Comparison of ENCODE assay signal across 8 mouse cellular contexts in the genomic region with DNA sequence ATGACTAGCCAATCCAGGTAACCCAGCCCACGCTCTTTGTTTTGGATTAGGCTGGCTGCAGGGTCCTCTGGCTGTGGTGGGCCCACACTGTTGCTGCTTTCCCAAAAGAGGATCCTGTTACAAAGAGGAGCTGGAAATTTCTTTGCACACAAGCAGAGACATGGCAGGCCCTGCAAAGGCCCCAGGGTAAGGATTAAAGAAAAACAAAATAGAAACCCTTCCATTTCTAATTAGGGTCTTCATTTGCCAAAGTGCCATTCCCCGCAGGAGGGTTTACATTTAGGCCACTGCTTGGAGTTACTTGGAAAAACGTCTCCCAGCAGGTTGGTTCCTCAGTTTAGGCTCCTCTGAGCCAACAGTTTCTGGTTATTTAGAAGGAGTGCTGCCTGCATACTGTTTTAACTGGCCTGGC. TPM values are rescaled to one million over a fixed set of nuclear protein-coding genes. Genes with fewer than 3 reads are reported as not detected.
DNase-seq lines count a peak whose midpoint lies in the region; ATAC-seq lines count a peak whose summit lies in the region.

No protein-coding gene starts in this region.

- no peaks in the 10 kb centered on the region for H3K27me3 ChIP-seq in kidney, embryonic 16.5 days (ENCODE audit: insufficient read depth, low read length)
- no peaks in the 10 kb centered on the region for H3K27me3 ChIP-seq in embryonic facial prominence, embryonic 12.5 days
- no peaks in the 10 kb centered on the region for H3K27me3 ChIP-seq in forebrain, embryonic 16.5 days (replicated peaks; ENCODE audit: control insufficient read depth, insufficient read depth, low read length)
- no peaks in the 10 kb centered on the region for H3K27me3 ChIP-seq in midbrain, embryonic 14.5 days (ENCODE audit: control insufficient read depth, insufficient read depth, low read length)

- ATAC-seq in kidney, embryonic 16.5 days (ENCODE audit: low FRiP score, low TSS enrichment) = no peak
- ATAC-seq in embryonic facial prominence, embryonic 12.5 days (ENCODE audit: insufficient number of reproducible peaks, insufficient read depth, low FRiP score, low TSS enrichment) = no peak
- peak; percentile 64 for ATAC-seq in forebrain, embryonic 16.5 days
- no peak for ATAC-seq in midbrain, embryonic 14.5 days (ENCODE audit: low FRiP score, low TSS enrichment)

- H3K27ac ChIP-seq in kidney, embryonic 16.5 days (ENCODE audit: low read length) = peak overlapping the region; percentile 73
- H3K27ac ChIP-seq in embryonic facial prominence, embryonic 12.5 days = peak overlapping the region; percentile 77
- peak overlapping the region; percentile 74 for H3K27ac ChIP-seq in forebrain, embryonic 16.5 days (ENCODE audit: low read length)
- H3K27ac ChIP-seq in midbrain, embryonic 14.5 days (replicated peaks; ENCODE audit: low read depth, low read length) = peak overlapping the region; percentile 67

- no peak overlapping the region for H3K9ac ChIP-seq in kidney, embryonic 16.5 days (replicated peaks; ENCODE audit: low read length)
- H3K9ac ChIP-seq in embryonic facial prominence, embryonic 12.5 days = no peak overlapping the region
- H3K9ac ChIP-seq in forebrain, embryonic 16.5 days (replicated peaks; ENCODE audit: low read depth, low read length) = no peak overlapping the region
- H3K9ac ChIP-seq in midbrain, embryonic 14.5 days (replicated peaks; ENCODE audit: low read length) = no peak overlapping the region

- peaks cover 29% of the 10 kb centered on the region for H3K4me1 ChIP-seq in kidney, embryonic 16.5 days (ENCODE audit: insufficient read depth, low read length)
- H3K4me1 ChIP-seq in embryonic facial prominence, embryonic 12.5 days = peaks cover 37% of the 10 kb centered on the region
- H3K4me1 ChIP-seq in forebrain, embryonic 16.5 days (replicated peaks; ENCODE audit: control insufficient read depth, insufficient read depth, low read length) = peaks cover 29% of the 10 kb centered on the region
- H3K4me1 ChIP-seq in midbrain, embryonic 14.5 days (ENCODE audit: control insufficient read depth, insufficient read depth, low read length) = peaks cover 27% of the 10 kb centered on the region

- DNase-seq in kidney, adult 18-20 months = no peak
- peak; percentile 23 for DNase-seq in midbrain, embryonic 14.5 days
- DNase-seq in retina, embryonic 14.5 days (ENCODE audit: low spot score) = no peak
- no peak for DNase-seq in adrenal gland, postnatal 4 days (ENCODE audit: low spot score in 2 of 2)
- no peak for DNase-seq in left cerebral cortex, postnatal 25 days (ENCODE audit: low spot score in 2 of 2)

- H3K36me3 ChIP-seq in kidney, embryonic 16.5 days (ENCODE audit: insufficient read depth, low read length) = no peaks in the 10 kb centered on the region
- no peaks in the 10 kb centered on the region for H3K36me3 ChIP-seq in embryonic facial prominence, embryonic 12.5 days
- no peaks in the 10 kb centered on the region for H3K36me3 ChIP-seq in forebrain, embryonic 16.5 days (ENCODE audit: control insufficient read depth, insufficient read depth)
- H3K36me3 ChIP-seq in midbrain, embryonic 14.5 days (ENCODE audit: control insufficient read depth, insufficient read depth, low read length) = no peaks in the 10 kb centered on the region

- intact Hi-C loops in left cerebral cortex, postnatal 25 days (cut with DNase I) = no loop called here

- no peaks in the 10 kb centered on the region for H3K9me3 ChIP-seq in kidney, embryonic 16.5 days (ENCODE audit: low read length)
- no peaks in the 10 kb centered on the region for H3K9me3 ChIP-seq in embryonic facial prominence, embryonic 12.5 days
- no peaks in the 10 kb centered on the region for H3K9me3 ChIP-seq in forebrain, embryonic 16.5 days (ENCODE audit: control insufficient read depth, low read length)
- no peaks in the 10 kb centered on the region for H3K9me3 ChIP-seq in midbrain, embryonic 14.5 days (ENCODE audit: control insufficient read depth, low read length)

- H3K4me2 ChIP-seq in kidney, embryonic 16.5 days (replicated peaks; ENCODE audit: low read depth, low read length) = no peak overlapping the region
- 0 out of 2 replicates have a peak overlapping the region, but pooled peaks have one; percentile 3 for H3K4me2 ChIP-seq in embryonic facial prominence, embryonic 12.5 days (replicated peaks)
- no peak overlapping the region for H3K4me2 ChIP-seq in forebrain, embryonic 16.5 days (ENCODE audit: low read length)
- no peak overlapping the region for H3K4me2 ChIP-seq in midbrain, embryonic 14.5 days (ENCODE audit: low read length)

- H3K4me3 ChIP-seq in kidney, embryonic 16.5 days (ENCODE audit: low read length) = no peak overlapping the region
- no peak overlapping the region for H3K4me3 ChIP-seq in embryonic facial prominence, embryonic 12.5 days
- H3K4me3 ChIP-seq in forebrain, embryonic 16.5 days (replicated peaks; ENCODE audit: low read length) = no peak overlapping the region
- no peak overlapping the region for H3K4me3 ChIP-seq in midbrain, embryonic 14.5 days (replicated peaks; ENCODE audit: low read depth, low read length)

- 31% methylated on average over 3 of the region's 3 CpGs for WGBS in kidney, embryonic 16.5 days
- WGBS in embryonic facial prominence, embryonic 12.5 days = 4% methylated on average over 3 of the region's 3 CpGs
- 4% methylated on average over 3 of the region's 3 CpGs for WGBS in forebrain, embryonic 16.5 days
- 10% methylated on average over 3 of the region's 3 CpGs for WGBS in midbrain, embryonic 14.5 days

RNA-seq across cellular contexts. Expression of gene Kremen1, which starts 53.0 kb away (rescaled TPM):
- 25.9 and 27.5 TPM in 2 replicates for polyA plus RNA-seq in kidney, embryonic 16.5 days (2015; fragmentation: Nextera tagmentation; extraction: Ambion mirVana)
- polyA plus RNA-seq in embryonic facial prominence, embryonic 12.5 days (2016; fragmentation: Nextera tagmentation; extraction: Ambion mirVana) = 23.3 and 24.7 TPM in 2 replicates
- 4.7 and 6.3 TPM in 2 replicates for polyA plus RNA-seq in forebrain, embryonic 16.5 days (2015; fragmentation: Nextera tagmentation; extraction: Ambion mirVana)
- 3.5 and 3.8 TPM in 2 replicates for polyA plus RNA-seq in midbrain, embryonic 14.5 days (2014; fragmentation: Nextera tagmentation; extraction: Ambion mirVana)
- 10 to 100 TPM; 26.9 to 27.2 TPM for total RNA-seq in adrenal gland, postnatal 4 days (2021)
- total RNA-seq in left cerebral cortex, postnatal 25 days (2021) = 10 to 100 TPM; 14.0 to 15.9 TPM
